Mouse (Mus musculus): Measurements from ENCODE around the gene Pkd1l1. TPM values are rescaled to one million over a fixed set of nuclear protein-coding genes. Genes with fewer than 3 reads are reported as not detected.

Pkd1l1 gene
- polyA plus RNA-seq, 1 experiment: not detected

DNA sequence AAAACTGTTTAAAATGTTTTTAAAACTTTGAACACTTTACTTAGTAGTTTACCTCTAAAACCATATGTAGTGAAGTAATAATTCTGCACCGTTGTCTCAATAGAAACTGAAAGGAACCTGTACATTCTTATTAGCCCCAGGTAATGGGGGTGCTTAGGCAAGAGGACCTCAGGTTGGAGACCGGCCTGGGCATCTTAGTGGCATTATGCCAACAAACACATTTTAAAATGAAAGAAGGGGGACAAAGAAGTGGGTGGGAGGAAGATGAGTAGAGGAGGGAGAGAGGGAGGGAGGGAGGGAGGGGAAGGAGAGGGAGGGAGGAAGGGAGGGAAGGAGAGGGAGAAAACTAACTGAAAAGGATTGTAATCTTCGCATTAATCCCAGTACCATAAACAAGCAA, 38.3 kb upstream of the Pkd1l1 start:
- Histone ChIP-seq H3ac (ENCODE audit: control insufficient read depth, insufficient read length) (peak overlapping the region; percentile 58), H3K79me2 (ENCODE audit: control insufficient read depth, insufficient read depth) (no peaks in the 10 kb centered on the region), H3K27me3 (ENCODE audit: control insufficient read depth, insufficient read depth, insufficient read length) (no peaks in the 10 kb centered on the region), H3K36me3 (ENCODE audit: control insufficient read depth, insufficient read depth) (peaks cover under 1% of the 10 kb centered on the region), H3K4me2 (ENCODE audit: low read depth) (peak overlapping the region; percentile 83), H3K4me3 (peak overlapping the region; percentile 85)
- TF ChIP-seq MAX (IDR thresholded peaks at IDR 0.05; ENCODE audit: low read depth) (no peak), POLR2A (IDR thresholded peaks at IDR 0.05; ENCODE audit: insufficient read length, low read depth) (no peak), POLR2AphosphoS2 (IDR thresholded peaks at IDR 0.05; ENCODE audit: insufficient read length, low read depth) (no peak), E2F4 (IDR thresholded peaks at IDR 0.05; ENCODE audit: insufficient read depth) (no peak), CEBPB (IDR thresholded peaks at IDR 0.05; ENCODE audit: insufficient read depth, poor library complexity, severe bottlenecking) (no peak)

DNA sequence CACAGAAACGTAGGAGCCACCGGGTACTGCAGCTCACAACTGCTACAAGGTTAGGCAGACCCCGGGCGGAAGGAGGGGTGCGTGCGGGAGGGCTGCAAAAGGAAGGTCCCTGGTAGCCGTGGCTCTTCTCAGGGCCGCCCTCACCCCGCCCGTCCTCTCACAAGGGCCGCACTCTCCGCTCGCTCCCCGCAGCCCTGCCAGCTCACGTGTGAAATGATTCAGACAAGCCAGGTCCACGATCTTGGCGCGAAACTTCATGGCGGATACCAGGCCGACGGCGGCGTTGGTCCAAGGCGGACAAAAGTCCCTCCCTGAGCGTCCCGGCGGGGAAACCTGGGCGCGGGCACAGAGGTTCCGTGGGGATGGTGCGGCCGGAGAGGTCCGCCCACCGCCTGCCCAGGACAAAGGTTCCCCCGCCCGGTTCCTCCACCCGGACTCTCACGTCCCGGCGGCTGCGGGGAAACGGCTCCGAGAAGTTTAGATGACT, 37.8 kb upstream of the Pkd1l1 start, which contains the start of gene Hus1:
Gene Hus1, minus strand, starts transcription at position 339 of the 487 bp plus-strand sequence.
- Histone ChIP-seq H3K4me2 (ENCODE audit: low read depth) (peak within 1 kb of the TSS; percentile 98), H3ac (ENCODE audit: control insufficient read depth, insufficient read length) (peak within 1 kb of the TSS; percentile 58), H3K36me3 (ENCODE audit: control insufficient read depth, insufficient read depth) (peaks cover 5% of the 10 kb centered on the region), H3K79me2 (ENCODE audit: control insufficient read depth, insufficient read depth) (no peaks in the 10 kb centered on the region), H3K4me3 (peak within 1 kb of the TSS; percentile 85), H3K27me3 (ENCODE audit: control insufficient read depth, insufficient read depth, insufficient read length) (no peaks in the 10 kb centered on the region)
- TF ChIP-seq TCF3 (IDR thresholded peaks at IDR 0.05; ENCODE audit: insufficient read length, low read depth) (no peak), USF1 (IDR thresholded peaks at IDR 0.05; ENCODE audit: low read depth) (no peak), REST (IDR thresholded peaks at IDR 0.05; ENCODE audit: insufficient read depth, insufficient read length) (no peak), CEBPB (IDR thresholded peaks at IDR 0.05; ENCODE audit: insufficient read depth, poor library complexity, severe bottlenecking) (no peak), MAX (IDR thresholded peaks at IDR 0.05; ENCODE audit: low read depth) (no peak), MYOD1 (IDR thresholded peaks at IDR 0.05; ENCODE audit: control insufficient read depth in 1 of 3, insufficient read length in 2 of 3, low read depth in 2 of 3) (no peak), POLR2A (IDR thresholded peaks at IDR 0.05; ENCODE audit: insufficient read length, low read depth) (peak; percentile 90), E2F4 (IDR thresholded peaks at IDR 0.05; ENCODE audit: insufficient read depth) (peak; percentile 41), TCF12 (IDR thresholded peaks at IDR 0.05; ENCODE audit: insufficient read depth, poor library complexity, severe bottlenecking) (no peak), SRF (IDR thresholded peaks at IDR 0.05; ENCODE audit: control insufficient read depth, insufficient read length, low read depth) (no peak), POLR2AphosphoS2 (IDR thresholded peaks at IDR 0.05; ENCODE audit: insufficient read length, low read depth) (peak; percentile 81), MYOG (IDR thresholded peaks at IDR 0.05; ENCODE audit: control insufficient read depth in 1 of 3, insufficient read depth in 1 of 3, insufficient read length in 2 of 3, low read depth in 2 of 3) (peak in 2 of 3 experiments; percentile 10 to 55)

DNA sequence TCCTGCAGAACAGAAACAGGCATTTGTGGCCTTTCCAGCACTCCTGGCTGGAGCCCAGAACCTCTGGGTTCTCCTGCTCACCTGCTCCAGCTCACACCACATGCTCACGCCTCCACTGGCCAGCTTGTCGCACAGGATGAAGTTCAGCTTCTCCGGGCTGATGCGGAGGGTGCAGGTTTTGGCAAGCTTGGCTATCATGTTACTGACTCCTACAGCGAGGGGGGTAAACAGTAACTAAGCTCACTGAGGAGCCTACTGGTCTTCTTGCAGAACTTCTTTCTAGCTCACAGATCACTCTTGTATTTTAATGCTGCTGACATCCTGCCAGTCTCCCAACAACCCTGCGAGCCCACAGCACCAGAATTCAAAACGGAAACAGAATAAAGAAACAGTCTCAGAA, 37.4 kb upstream of the Pkd1l1 start:
- Histone ChIP-seq H3K27me3 (ENCODE audit: control insufficient read depth, insufficient read depth, insufficient read length) (no peaks in the 10 kb centered on the region), H3K79me2 (ENCODE audit: control insufficient read depth, insufficient read depth) (no peaks in the 10 kb centered on the region), H3K4me3 (peak overlapping the region; percentile 85), H3K4me2 (ENCODE audit: low read depth) (peak overlapping the region; percentile 98), H3K36me3 (ENCODE audit: control insufficient read depth, insufficient read depth) (peaks cover 7% of the 10 kb centered on the region), H3ac (ENCODE audit: control insufficient read depth, insufficient read length) (peak overlapping the region; percentile 58)
- TF ChIP-seq USF1 (IDR thresholded peaks at IDR 0.05; ENCODE audit: low read depth): no peak
- no peak for TF ChIP-seq MAX (IDR thresholded peaks at IDR 0.05; ENCODE audit: low read depth)
- TF ChIP-seq MYOG (IDR thresholded peaks at IDR 0.05; ENCODE audit: control insufficient read depth in 1 of 3, insufficient read depth in 1 of 3, insufficient read length in 2 of 3, low read depth in 2 of 3): no peak
- no peak for TF ChIP-seq E2F4 (IDR thresholded peaks at IDR 0.05; ENCODE audit: insufficient read depth)
- no peak for TF ChIP-seq POLR2AphosphoS2 (IDR thresholded peaks at IDR 0.05; ENCODE audit: insufficient read length, low read depth)
- no peak for TF ChIP-seq TCF12 (IDR thresholded peaks at IDR 0.05; ENCODE audit: insufficient read depth, poor library complexity, severe bottlenecking)
- TF ChIP-seq CEBPB (IDR thresholded peaks at IDR 0.05; ENCODE audit: insufficient read depth, poor library complexity, severe bottlenecking): no peak
- no peak for TF ChIP-seq SRF (IDR thresholded peaks at IDR 0.05; ENCODE audit: control insufficient read depth, insufficient read length, low read depth)
- no peak for TF ChIP-seq POLR2A (IDR thresholded peaks at IDR 0.05; ENCODE audit: insufficient read length, low read depth)
- TF ChIP-seq REST (IDR thresholded peaks at IDR 0.05; ENCODE audit: insufficient read depth, insufficient read length): no peak

DNA sequence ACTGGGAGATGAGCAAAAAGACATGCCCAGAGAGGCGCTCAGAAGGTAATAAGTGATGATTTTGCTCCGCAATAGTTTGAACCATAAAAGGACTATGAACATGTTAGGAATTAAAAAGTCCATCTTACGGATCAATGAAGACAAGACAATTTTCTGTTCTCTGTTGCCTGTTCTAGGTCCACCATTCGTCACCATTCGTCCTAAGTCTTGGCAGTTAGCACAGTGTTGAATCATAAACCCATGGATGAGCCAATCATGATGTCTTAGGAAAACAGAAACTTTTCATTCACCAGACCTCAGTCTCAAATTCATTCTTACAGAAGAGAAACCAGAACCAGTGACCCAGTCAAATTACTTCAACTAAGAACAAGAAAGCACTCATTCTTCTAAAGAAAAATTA, 35.7 kb upstream of the Pkd1l1 start:
- Histone ChIP-seq H3K79me2 (ENCODE audit: control insufficient read depth, insufficient read depth) (no peaks in the 10 kb centered on the region), H3K36me3 (ENCODE audit: control insufficient read depth, insufficient read depth) (peaks cover 10% of the 10 kb centered on the region), H3K27me3 (ENCODE audit: control insufficient read depth, insufficient read depth, insufficient read length) (no peaks in the 10 kb centered on the region), H3ac (ENCODE audit: control insufficient read depth, insufficient read length) (no peak overlapping the region), H3K4me2 (ENCODE audit: low read depth) (no peak overlapping the region), H3K4me3 (no peak overlapping the region)
- no peak for TF ChIP-seq MYOD1 (IDR thresholded peaks at IDR 0.05; ENCODE audit: control insufficient read depth in 1 of 3, insufficient read length in 2 of 3, low read depth in 2 of 3)

DNA sequence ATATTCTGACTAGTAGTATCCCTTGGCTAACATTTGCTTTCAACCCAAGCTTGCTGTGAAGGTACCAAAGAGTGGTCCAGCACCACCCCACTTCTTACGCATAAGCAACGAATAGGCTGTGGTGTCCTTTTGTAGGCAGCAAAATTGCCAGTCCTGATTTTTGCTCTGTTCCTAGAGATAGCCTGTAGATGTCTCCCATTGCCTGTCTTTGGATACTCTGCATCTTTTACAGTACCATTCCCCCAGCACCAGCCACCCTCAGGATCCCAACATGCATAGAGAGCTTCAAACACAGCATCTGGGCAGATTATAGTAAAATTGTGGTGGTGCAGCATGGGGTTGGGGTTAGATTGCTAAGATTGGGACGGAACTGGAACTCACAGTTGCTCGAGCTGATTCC, 15.0 kb upstream of the Pkd1l1 start:
- Histone ChIP-seq H3K79me2 (ENCODE audit: control insufficient read depth, insufficient read depth) (no peaks in the 10 kb centered on the region), H3K27me3 (ENCODE audit: control insufficient read depth, insufficient read depth, insufficient read length) (no peaks in the 10 kb centered on the region), H3ac (ENCODE audit: control insufficient read depth, insufficient read length) (no peak overlapping the region), H3K4me2 (ENCODE audit: low read depth) (no peak overlapping the region), H3K4me3 (no peak overlapping the region), H3K36me3 (ENCODE audit: control insufficient read depth, insufficient read depth) (peaks cover 10% of the 10 kb centered on the region)
- TF ChIP-seq POLR2A (IDR thresholded peaks at IDR 0.05; ENCODE audit: insufficient read length, low read depth) (no peak), POLR2AphosphoS2 (IDR thresholded peaks at IDR 0.05; ENCODE audit: insufficient read length, low read depth) (no peak), MYOG (IDR thresholded peaks at IDR 0.05; ENCODE audit: control insufficient read depth in 1 of 3, insufficient read depth in 1 of 3, insufficient read length in 2 of 3, low read depth in 2 of 3) (no peak), MYOD1 (IDR thresholded peaks at IDR 0.05; ENCODE audit: control insufficient read depth in 1 of 3, insufficient read length in 2 of 3, low read depth in 2 of 3) (no peak), SRF (IDR thresholded peaks at IDR 0.05; ENCODE audit: control insufficient read depth, insufficient read length, low read depth) (no peak), USF1 (IDR thresholded peaks at IDR 0.05; ENCODE audit: low read depth) (no peak), CEBPB (IDR thresholded peaks at IDR 0.05; ENCODE audit: insufficient read depth, poor library complexity, severe bottlenecking) (no peak), TCF3 (IDR thresholded peaks at IDR 0.05; ENCODE audit: insufficient read length, low read depth) (no peak), E2F4 (IDR thresholded peaks at IDR 0.05; ENCODE audit: insufficient read depth) (no peak), TCF12 (IDR thresholded peaks at IDR 0.05; ENCODE audit: insufficient read depth, poor library complexity, severe bottlenecking) (no peak), MAX (IDR thresholded peaks at IDR 0.05; ENCODE audit: low read depth) (no peak), REST (IDR thresholded peaks at IDR 0.05; ENCODE audit: insufficient read depth, insufficient read length) (no peak)

Data from myocyte (in vitro differentiated cells).